Mouse (Mus musculus) 3134 (cell line): ENCODE results near the gene Irf5.
"Not testable (repeated sequence)": the region's sequence is repeated elsewhere in the genome, so short reads cannot be mapped to it uniquely, and the experiment has no call there.

ENCODE experiments used
- DNase-seq: peaks from one replicate; pipeline ENCODE4 v3.0.0-alpha.2; 2011; ENCODE audit warnings: low spot score; ENCODE audit not compliant: insufficient read length; ENCODE audit errors: extremely low read depth

Gene Irf5

GRCm38 (mm10) chr6:29525256-29525655 is 1.2 kb upstream of the Irf5 start:
- DNase-seq, result no peak

- DNase-seq, result peak; percentile 36
Observed at GRCm38 (mm10) chr6:29527361-29528164, 1.1 kb downstream of the Irf5 start.

DNA sequence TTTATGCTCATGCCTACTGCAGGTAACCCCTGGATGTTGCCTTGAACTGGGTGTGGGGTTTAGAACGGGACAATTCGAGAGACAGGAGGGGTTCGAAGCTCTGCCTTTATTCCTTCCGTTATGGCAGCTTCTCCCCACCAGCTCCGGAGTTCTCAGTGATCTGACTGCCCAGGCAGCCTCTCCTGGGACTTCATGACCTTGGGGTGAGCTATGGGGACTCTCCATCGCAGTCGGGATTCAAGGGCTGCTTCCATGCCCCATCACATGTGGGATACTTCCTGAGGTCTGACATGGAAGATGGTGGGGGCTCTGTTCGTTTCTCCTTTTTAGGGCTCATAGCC is 1.7 kb downstream of the Irf5 start:
- DNase-seq, result peak; percentile 16

DNA sequence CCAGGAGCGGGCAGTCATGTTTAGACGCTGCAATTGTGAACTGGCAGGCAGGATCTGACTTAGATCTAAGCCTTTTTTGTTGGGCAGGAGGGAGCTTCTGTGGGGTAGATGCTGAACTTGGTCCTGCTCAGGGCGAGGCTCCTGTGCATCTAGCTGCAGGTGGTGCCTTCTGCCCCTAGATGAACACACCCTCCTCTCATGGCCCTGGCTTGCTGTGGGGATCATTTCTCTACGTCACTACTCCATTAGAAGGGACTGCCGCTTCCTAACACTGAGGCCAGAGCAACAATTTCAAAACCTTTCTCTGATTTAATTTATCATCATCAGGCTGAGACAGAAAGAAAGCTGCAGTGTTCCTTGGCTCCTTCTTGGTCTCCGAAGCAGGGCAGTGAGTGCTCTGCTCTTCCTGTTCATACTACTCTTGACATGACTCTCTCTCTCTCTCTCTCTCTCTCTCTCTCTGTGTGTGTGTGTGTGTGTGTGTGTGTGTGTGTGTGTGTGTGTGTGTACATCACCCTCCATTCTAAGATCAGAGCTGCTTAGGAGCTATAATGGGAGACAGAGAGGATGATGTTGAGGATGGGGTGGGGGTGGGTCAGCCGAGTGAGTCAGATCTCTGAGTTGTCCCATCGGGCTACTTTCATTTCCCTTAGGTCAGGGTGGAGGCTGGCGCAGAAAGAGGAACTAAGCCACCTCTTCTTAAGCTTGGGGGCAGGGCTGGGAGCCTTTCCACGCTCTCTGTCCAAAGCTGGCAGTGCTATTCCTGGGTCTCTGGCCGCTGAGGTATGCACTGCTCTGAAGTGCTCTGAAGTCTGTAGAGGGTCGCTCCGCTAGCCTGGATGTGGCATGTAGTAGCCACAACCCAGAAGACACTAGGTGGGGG is 2.4 kb downstream of the Irf5 start:
- DNase-seq, result peak; percentile 45

GRCm38 (mm10) chr6:29529444-29529820 is 3.0 kb downstream of the Irf5 start:
- no peak for DNase-seq

DNA sequence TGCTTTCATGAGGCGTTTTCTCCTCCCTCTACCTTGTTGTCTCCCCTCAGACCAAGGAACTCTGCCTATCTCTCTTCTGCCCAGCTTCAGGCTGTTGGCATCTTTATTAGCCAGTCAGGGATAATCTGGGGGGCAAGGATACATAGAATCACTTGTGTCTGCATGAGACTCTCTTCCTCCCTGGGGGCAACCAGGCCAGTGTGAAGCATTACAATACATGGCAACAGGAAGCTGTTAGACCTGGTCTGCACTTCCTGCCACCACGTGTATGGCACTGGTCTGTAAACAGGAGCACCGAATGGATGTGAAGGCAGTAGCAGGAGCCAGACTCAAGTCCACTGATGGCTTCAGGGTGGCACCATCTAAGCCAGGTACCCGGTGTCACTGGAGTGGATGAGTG is 3.6 kb downstream of the Irf5 start:
- DNase-seq, result no peak

GRCm38 (mm10) chr6:29535316-29535715 is 8.9 kb downstream of the Irf5 start:
- peak; percentile 19 for DNase-seq

- no peak for DNase-seq
Observed at GRCm38 (mm10) chr6:29536651-29537193, 10.3 kb downstream of the Irf5 start.

GRCm38 (mm10) chr6:29537221-29537620 is 10.8 kb downstream of the Irf5 start:
- DNase-seq, result no peak

GRCm38 (mm10) chr6:29539502-29539901 is 13.1 kb downstream of the Irf5 start:
- no peak for DNase-seq

DNA sequence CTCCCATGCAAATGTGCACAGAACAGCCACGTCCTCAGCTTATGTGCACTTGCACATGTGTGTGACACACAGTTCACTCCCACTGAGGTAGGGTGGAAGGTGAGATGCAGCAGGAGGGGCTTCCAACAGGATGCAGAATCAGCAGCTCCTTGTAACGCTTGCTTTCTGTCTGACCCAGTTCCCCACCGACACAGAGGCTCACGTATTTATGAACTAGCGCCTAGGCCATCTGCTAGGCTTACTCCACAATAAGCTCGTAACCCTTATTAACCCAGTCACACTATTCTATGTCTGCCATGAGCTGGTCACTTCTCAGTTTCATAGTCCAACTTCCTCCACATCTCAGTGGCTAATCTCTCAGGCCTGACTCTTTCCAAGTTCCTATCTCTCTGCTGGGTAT is 13.8 kb downstream of the Irf5 start:
- DNase-seq, result no peak

GRCm38 (mm10) chr6:29540956-29541355 is 14.5 kb downstream of the Irf5 start:
- DNase-seq, result no peak

GRCm38 (mm10) chr6:29545611-29546010 is 19.2 kb downstream of the Irf5 start:
- no peak for DNase-seq

DNA sequence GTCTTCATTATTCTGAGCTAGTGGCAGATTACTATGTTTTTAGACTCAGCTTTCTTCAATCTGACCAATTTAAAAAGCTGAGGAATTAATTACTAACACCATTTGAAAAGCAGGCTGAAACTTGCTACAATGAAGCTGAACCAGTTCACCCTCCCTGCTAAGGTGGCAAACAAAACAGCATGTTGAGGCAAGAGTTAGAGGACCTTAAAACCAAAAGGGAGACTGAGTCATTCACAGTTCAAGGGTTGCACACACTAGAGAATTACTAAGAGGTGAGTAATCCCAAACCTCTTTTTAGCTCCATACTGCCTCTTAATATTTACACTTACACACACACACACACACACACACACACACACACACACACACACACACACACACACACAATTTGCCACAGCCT is 21.2 kb downstream of the Irf5 start:
- peak; percentile 16 for DNase-seq

- DNase-seq, result no peak
Observed at GRCm38 (mm10) chr6:29548086-29548485, 21.7 kb downstream of the Irf5 start.

DNA sequence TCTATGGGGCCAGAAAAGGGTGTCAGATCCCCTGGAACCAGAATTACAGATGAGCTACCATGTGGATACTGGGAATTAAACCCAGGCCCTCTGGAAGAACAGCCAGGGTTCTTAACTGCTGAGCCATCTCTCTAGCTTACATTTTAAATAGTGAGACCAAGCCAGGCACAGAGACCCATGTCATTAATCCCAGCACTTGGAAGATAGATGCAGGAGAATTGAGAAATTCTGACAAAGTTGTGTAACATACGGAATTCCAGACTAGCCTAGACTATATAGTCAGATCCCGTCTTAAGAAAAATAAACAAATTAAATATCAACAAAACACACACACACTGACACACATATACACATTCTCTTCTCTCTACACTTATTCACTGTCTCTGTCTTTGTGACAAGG is 26.1 kb downstream of the Irf5 start:
- DNase-seq, result no peak

GRCm38 (mm10) chr6:29557112-29557511 is 30.7 kb downstream of the Irf5 start:
- DNase-seq, result no peak

DNA sequence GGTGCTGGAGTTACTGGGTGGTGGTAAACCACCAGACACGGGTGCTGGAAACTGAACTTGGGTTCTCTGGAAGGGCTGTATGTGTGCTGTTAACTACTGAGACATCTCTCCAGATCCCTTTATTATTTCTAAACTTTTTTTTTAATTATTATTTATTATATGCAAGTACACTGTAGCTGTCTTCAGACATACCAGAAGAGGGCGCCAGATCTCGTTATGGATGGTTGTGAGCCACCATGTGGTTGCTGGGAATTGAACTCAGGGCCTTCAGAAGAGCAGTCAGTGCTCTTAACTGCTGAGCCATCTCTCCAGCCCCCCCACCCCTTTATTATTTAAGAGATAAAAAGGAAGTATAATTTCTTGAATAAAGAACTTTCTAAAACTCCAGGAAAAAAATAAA is 50.0 kb downstream of the Irf5 start:
- not testable (repeated sequence) for DNase-seq

DNA sequence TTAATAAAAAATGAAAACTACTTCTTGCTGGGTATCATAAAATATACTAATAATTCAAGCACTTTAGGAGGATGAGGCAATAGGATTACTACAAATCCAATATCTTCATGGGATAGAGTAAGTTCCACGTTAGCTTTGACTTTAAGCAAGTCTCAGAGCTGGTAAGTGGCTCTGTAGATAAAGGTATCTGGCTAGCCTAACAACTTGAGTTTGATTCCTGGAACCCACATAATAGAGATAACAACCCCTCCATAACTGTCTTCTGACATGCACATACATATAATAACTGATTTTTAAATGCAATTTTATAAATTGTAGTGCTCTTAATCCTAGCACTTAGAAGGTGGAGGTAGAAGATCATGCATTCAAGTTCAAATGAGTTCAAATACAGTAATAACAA is 54.3 kb downstream of the Irf5 start:
- no peak for DNase-seq

DNA sequence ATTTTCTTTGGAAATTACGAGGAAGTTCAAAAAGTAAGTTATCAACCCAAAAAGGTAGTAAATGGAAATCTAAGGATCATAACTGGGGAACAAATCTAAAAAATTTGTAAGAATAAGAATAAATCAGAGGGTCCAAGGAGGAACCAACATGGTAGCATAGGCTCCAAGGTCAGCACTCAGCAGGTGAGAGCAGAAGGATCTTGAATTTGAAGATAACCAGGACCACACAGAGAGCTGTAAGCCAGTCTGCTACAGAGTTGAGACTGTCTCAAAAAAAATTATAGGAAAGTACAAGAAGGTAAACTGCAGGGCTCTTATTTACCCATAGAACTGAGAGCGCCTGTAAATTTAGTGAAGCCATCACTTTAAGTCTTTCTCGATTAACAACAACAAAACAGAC is 54.8 kb downstream of the Irf5 start:
- no peak for DNase-seq
